Mouse (Mus musculus) cerebellum, postnatal 4 days (tissue): ENCODE measurements around the gene Rgs14.

Source experiments
- DNase-seq, 2 experiments: peaks; one replicate each; pipeline ENCODE4 v3.0.0; 2022; ENCODE audit warnings: low spot score in 2 of 2, mixed read lengths in 1 of 2

The Rgs14 gene

DNA sequence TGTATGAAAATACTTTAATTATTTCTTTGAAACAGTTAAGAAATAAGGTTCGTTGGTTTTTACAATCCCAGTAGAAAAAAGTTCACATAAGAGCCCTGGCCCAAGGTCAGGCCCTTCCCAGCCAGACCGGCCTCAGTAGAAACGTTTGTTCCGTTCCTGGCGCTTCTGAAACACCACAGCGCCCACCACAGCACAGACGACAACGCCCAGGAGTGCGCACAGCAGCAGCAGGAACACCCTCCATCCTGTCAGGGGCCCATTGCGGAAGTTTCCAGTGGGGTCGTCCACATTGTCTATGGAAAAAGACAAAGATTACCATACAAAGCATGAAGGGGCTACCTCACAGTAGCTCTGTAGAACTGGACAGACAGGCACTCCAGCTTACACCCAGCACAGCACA is 22.8 kb upstream of the Rgs14 start:
- DNase-seq, result no peak

GRCm38 (mm10) chr13:55361145-55361544 is 8.4 kb upstream of the Rgs14 start:
- DNase-seq, result no peak

DNA sequence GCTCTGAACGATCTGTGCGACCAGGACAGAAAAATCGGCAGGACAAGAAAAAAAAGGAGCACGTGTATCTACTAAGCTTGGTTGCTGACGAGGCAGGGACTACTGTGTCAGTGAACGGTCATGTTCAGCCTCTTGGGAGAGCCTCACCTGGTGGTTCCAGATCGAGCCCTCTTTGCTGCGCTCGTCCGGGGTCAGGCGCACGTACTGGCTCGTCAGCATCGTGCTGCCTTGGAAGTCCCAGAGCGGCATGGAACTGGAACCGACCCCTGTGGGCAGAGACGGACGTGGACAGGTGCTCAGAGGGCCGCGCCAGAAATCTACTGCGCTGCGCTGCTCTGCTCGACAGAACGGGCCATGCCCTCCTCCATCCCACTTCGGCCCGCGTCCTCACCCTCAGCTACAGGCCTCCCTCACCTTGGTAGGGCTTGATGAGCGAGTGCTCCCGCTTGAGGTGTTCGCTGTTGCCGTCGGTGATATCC is 7.5 kb upstream of the Rgs14 start:
- no peak for DNase-seq

- peak; percentile 79 to 92 for DNase-seq
Observed at GRCm38 (mm10) chr13:55362453-55363060, 7.0 kb upstream of the Rgs14 start, which contains the start of gene Lman2. Gene Lman2, minus strand, starts transcription at chr13:55362783.

- DNase-seq, result no peak
Observed at GRCm38 (mm10) chr13:55368401-55368800, 1.1 kb upstream of the Rgs14 start.

DNA sequence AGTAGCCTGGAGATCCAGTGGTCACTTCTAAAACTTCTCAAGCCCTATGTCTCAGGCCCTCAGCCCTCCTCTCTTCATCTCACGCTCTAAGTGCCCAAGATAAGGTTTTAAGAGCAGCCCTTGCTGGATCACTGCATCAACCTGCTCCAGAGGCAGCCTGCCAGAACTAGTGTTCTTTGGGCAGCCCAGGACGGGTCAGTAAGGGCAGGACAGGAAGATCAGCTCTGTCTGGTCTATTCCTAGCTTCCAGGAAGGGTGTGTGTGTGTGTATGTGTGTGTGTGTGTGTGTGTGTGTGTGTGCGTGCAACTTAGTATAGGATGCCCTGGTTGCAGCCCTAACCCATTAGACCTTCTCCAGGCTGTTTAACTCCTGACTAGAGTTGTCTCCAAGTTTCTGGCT is 702 bp downstream of the Rgs14 start:
- no peak for DNase-seq

DNA sequence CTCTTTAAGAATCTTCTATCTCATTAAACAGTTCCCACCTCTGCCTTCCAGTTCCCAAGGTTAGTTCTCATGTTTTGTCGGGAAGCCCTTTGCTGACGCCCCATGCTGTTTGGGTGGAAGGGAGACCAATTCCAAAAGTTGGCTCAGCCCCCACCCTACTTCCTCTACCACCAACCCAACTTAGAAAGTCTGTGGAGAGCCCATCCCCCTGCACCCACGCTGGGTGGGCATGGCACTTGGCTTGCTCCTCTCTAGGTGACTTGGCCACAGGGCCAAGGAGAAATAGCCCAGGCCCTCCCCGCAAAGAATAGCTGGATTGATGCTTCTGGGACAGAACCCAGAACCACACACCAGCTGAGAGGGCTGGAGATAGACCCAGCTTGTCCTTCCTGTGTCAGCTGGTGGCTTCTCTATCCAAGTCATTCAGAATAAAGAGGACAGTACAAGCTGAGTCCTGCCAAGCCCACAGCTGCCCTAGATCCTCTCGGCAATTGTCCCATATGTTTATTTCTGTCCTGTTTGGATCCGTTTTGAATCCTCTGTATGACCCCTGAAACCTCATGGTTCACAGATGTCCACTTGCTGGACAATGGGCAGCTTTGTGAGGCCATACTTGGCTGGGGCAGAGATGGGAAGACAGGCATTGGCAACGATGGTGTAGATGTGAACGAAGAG is 1.6 kb downstream of the Rgs14 start:
- no peak for DNase-seq

DNA sequence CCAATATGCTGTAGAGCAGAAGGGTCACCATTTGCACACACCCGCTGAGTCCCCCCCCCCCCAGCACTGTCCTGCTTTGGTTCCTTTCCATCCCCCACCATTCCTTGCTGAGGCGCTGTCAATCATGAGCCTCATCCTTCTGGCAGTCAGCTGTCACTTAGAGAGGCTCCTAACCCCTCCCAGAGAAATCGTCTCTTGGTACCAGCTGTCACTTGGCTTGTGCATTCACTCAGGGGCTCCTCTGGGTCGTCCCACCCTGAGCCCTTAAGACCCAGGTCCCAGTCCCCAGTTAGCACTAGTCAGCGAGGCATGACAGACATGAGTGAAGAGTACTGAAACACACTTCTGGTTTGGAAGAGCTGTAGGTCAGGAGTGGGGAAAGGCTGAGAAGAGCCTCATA is 2.2 kb downstream of the Rgs14 start:
- DNase-seq, result no peak

- no peak for DNase-seq
Observed at GRCm38 (mm10) chr13:55374206-55374924, 4.8 kb downstream of the Rgs14 start.

GRCm38 (mm10) chr13:55375877-55376276 is 6.3 kb downstream of the Rgs14 start:
- peak in 1 of 2 experiments; percentile 15 for DNase-seq

DNA sequence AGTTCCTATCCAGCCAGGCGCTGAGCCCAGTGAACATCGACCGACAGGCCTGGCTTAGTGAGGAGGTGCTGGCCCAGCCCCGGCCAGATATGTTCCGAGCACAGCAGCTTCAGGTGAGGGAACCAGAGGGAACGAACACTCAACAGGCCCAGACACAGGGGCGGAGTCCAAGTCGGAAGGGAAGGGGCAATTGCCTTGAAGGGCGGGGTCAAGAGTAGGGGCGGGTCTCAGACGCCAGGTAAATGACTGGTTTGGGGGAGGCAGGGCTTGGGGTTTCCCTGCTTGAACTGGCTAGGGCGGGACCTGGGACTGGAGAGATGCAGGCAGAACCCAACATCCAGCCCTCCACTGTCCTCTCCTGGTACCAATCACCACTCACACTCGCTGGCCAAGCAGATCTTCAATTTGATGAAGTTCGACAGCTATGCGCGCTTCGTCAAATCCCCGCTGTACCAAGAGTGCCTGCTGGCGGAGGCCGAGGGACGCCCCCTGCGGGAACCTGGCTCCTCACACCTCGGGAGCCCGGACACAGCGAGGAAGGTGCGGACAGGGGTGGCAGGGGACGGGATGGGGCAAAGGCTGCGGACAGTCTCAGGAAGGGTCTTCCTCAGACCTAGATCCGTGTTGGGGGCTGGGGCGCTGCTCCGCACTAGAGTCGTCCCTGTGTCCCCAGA is 9.5 kb downstream of the Rgs14 start:
- DNase-seq, result no peak

DNA sequence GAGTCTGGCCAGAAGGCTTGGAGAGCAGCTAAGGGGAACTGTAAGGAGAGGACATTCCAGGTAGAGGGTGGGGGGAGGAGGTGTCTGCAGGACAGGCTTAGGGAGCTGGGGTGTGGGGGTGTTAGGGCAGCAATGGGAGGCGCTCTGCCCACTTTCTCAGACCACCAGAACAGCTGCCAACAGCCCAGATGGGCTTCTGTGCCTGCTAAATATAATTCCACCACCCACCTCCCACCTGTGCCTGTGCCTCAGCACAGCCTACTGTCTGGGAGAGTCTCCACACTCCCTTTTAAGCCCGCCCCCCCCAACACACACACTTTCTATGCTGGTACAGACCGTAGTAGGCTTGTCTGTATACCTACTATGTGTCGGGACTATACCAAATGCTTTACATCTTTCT is 12.3 kb downstream of the Rgs14 start:
- DNase-seq, result no peak

GRCm38 (mm10) chr13:55390644-55391043 is 21.1 kb downstream of the Rgs14 start:
- DNase-seq, result no peak

GRCm38 (mm10) chr13:55391626-55392029 is 22.1 kb downstream of the Rgs14 start:
- no peak for DNase-seq

DNA sequence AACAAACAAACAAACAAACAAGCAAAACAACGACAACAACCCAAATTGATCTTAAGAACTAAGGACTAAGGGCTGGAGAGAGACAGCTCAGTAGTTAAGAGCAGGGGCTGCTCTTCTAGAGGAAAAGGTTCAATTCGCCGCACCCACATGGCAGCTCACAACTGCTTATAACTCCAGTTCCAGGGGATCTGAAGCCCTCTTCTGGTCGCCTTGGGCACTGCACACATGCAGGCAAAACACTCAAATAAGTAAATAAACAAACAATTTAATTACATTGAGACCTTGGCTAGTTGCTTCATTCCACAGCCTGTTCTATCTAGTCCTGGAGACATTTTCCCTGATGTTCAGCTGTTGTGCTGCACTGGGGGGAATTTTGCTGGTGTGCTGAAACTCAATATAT is 23.4 kb downstream of the Rgs14 start:
- DNase-seq, result no peak

- no peak for DNase-seq
Observed at GRCm38 (mm10) chr13:55398088-55398487, 28.6 kb downstream of the Rgs14 start, which contains the start of gene Slc34a1. Gene Slc34a1, plus strand, starts transcription at chr13:55398187.

DNA sequence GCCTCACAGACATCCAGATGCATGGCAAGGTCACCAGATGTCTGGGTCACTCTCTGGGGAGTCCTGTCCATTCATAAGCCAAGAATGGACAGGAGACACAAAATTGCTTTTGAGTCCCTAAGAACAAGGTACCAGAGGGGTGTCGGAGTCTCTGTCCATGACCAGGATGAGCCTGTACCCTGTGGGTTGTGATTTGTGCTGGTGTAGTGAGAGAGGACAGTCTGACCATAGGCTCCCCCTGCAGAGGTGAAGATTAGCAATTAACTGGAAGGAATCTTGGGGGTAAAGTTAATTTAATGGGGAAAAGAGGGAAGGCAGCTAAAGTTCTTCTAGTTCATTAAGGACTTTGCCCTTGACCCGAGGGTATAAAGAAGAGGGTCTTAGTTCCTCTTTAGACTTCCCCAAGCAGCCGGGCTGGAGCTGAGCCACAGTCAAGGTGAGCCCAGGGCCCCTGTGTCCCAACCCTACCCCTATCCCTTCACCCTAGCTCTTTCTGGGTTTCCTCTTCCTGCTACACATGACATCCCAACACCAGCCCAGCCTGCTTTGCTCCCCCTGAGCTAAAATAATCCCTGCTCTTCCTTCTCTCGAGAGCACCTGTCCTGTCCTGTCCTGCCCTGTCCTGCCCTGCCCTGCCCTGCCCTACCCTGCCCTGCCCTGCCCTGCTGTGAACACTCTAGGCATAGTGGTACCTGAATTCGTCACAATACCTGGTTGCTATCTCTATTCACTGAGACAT is 29.9 kb downstream of the Rgs14 start:
- DNase-seq, result no peak

- DNase-seq, result no peak
Observed at GRCm38 (mm10) chr13:55400039-55400346, 30.5 kb downstream of the Rgs14 start.

DNA sequence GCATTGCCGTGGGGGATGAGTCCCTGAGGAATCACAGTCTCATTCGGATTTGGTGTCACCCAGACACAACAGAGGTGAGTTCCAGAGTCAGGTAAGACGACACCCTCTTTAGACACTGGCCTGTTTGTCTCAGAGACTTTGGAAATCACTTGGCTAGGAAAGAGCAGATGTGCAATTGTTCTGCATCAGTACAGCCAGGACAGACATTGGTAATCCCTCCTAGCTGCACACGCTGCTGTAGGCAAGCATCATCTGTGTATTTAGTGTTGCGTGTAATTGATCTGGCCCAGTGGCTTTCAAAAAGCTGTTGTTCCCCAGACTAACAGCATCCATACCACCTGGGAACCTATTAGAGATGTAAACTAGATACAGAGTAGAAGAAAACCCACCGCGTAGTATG is 33.7 kb downstream of the Rgs14 start:
- DNase-seq, result no peak

GRCm38 (mm10) chr13:55403935-55404852 is 34.7 kb downstream of the Rgs14 start:
- no peak for DNase-seq
